In genomic region chr4:46992827-46993473, GRCm38 (mm10) we compare ENCODE assay signal across 9 mouse cellular contexts. TPM values are rescaled to one million over a fixed set of nuclear protein-coding genes. Genes with fewer than 3 reads are reported as not detected.
DNase-seq lines count a peak whose midpoint lies in the region; ATAC-seq and TF ChIP-seq lines count a peak whose summit lies in the region.
"Had no signal": no experiment of that assay in that cellular context is flagged by ENCODE, and none has a peak within 500 bp of the region (broad histone marks: within the 10 kb centered on the region; RNA-seq: fewer than 3 reads in every experiment).

No protein-coding gene starts in this region.

- H3K9ac ChIP-seq in heart, postnatal 0 days (replicated peaks; ENCODE audit: low read depth, low read length) = no peak overlapping the region
- no peak overlapping the region for H3K9ac ChIP-seq in midbrain, embryonic 16.5 days (ENCODE audit: low read depth, low read length)

- no peak overlapping the region for H3K4me2 ChIP-seq in heart, postnatal 0 days (ENCODE audit: low read depth, low read length)
- H3K4me2 ChIP-seq in midbrain, embryonic 16.5 days (ENCODE audit: low read length) = 0 out of 2 replicates have a peak overlapping the region, but pooled peaks have one; percentile 89

- no peak for TF ChIP-seq EP300 in heart, postnatal 0 days (IDR thresholded peaks at IDR 0.05; ENCODE audit: low read depth)

- H3K4me1 ChIP-seq in heart, postnatal 0 days (ENCODE audit: control insufficient read depth, insufficient read depth) = no peaks in the 10 kb centered on the region
- peaks cover 15% of the 10 kb centered on the region for H3K4me1 ChIP-seq in midbrain, embryonic 16.5 days (ENCODE audit: control insufficient read depth, insufficient read depth, low read length)

- H3K27ac ChIP-seq in heart, postnatal 0 days (ENCODE audit: low read depth) = no peak overlapping the region
- H3K27ac ChIP-seq in midbrain, embryonic 16.5 days (ENCODE audit: low read length) = no peak overlapping the region

- no peaks in the 10 kb centered on the region for H3K36me3 ChIP-seq in heart, postnatal 0 days (replicated peaks; ENCODE audit: control insufficient read depth, insufficient read depth, low read length)
- H3K36me3 ChIP-seq in midbrain, embryonic 16.5 days (ENCODE audit: control insufficient read depth, insufficient read depth, low read length) = no peaks in the 10 kb centered on the region
- H3K36me3 ChIP-seq: neural tube, embryonic 13.5 days had no signal

- peak; percentile 17; the same call in 1 of the 2 replicates for ATAC-seq in heart, postnatal 0 days (ENCODE audit: insufficient read depth, low read depth)
- peak; percentile 55; the same call in 1 of the 2 replicates for ATAC-seq in granulocyte monocyte progenitor cell, adult 5-6 weeks (replicated peaks; ENCODE audit: poor library complexity, severe bottlenecking)
- no peak for ATAC-seq in midbrain, embryonic 16.5 days

- TF ChIP-seq CTCF in heart, postnatal 0 days (IDR thresholded peaks at IDR 0.05; ENCODE audit: low read depth) = no peak

- H3K4me3 ChIP-seq in heart, postnatal 0 days (ENCODE audit: low read depth, low read length) = no peak overlapping the region
- H3K4me3 ChIP-seq in midbrain, embryonic 16.5 days (ENCODE audit: low read depth, low read length) = no peak overlapping the region

- DNase-seq in heart, postnatal 0 days (ENCODE audit: low spot score) = peak; percentile 51
- no peak for DNase-seq in heart, adult 11 months
- DNase-seq in urinary bladder, postnatal 25 days (ENCODE audit: low spot score) = peak; percentile 27
- no peak for DNase-seq in urinary bladder, adult 18-20 months (ENCODE audit: low spot score in 2 of 2)
- DNase-seq in left cerebral cortex, postnatal 25 days (ENCODE audit: low spot score in 2 of 2) = no peak
- no peak for DNase-seq in left cerebral cortex, adult 9 months (ENCODE audit: low spot score in 2 of 2)

- H3K9me3 ChIP-seq in heart, postnatal 0 days (replicated peaks; ENCODE audit: control insufficient read depth, low read length) = no peaks in the 10 kb centered on the region
- no peaks in the 10 kb centered on the region for H3K9me3 ChIP-seq in midbrain, embryonic 16.5 days (replicated peaks; ENCODE audit: control insufficient read depth, low read length, poor library complexity, severe bottlenecking)
- H3K9me3 ChIP-seq: neural tube, embryonic 13.5 days had no signal

- H3K27me3 ChIP-seq in heart, postnatal 0 days (ENCODE audit: control insufficient read depth, insufficient read depth, low read length) = peaks cover 64% of the 10 kb centered on the region
- H3K27me3 ChIP-seq in midbrain, embryonic 16.5 days (ENCODE audit: control insufficient read depth, insufficient read depth, low read depth, low read length) = peaks cover 5% of the 10 kb centered on the region; the same call in 1 of the 2 replicates

- intact Hi-C loops in left cerebral cortex, postnatal 25 days (cut with DNase I) = no loop called here

- WGBS in heart, postnatal 0 days = 2% methylated on average over 8 of the region's 8 CpGs
- WGBS in midbrain, embryonic 16.5 days = 6% methylated on average over 8 of the region's 8 CpGs

RNA-seq across cellular contexts. Expression of gene Gabbr2, which starts 1.3 kb away (rescaled TPM):
- 0.39 TPM in 1 of 2 replicates, not detected in the other for total RNA-seq in heart, postnatal 0 days (2014; rRNA removed; ENCODE audit: low replicate concordance)
- 0.03 and 0.07 TPM in 2 replicates for polyA plus RNA-seq in heart, postnatal 0 days (2015; fragmentation: Nextera tagmentation; extraction: Ambion mirVana)
- not detected in 2 replicates for total RNA-seq in granulocyte monocyte progenitor cell, adult 5-6 weeks (2014; fragmentation: Nextera tagmentation)
- total RNA-seq in granulocyte monocyte progenitor cell, adult 5-6 weeks (2017) = not detected in 2 replicates
- 11.3 and 13.9 TPM in 2 replicates for polyA plus RNA-seq in midbrain, embryonic 16.5 days (2015; fragmentation: Nextera tagmentation; extraction: Ambion mirVana)
- total RNA-seq in left cerebral cortex, postnatal 25 days (2021) = 100 to 1,000 TPM; 270 to 276 TPM

Comparison
In these comparisons a context has a peak if more than half of its experiments do, and no peak if none do; other contexts are left out.
1. DNase-seq: peak in heart, postnatal 0 days (single experiment) and urinary bladder, postnatal 25 days (single experiment); none in heart, adult 11 months (single experiment), urinary bladder, adult 18-20 months (0 of 2), left cerebral cortex, postnatal 25 days (0 of 2) and left cerebral cortex, adult 9 months (0 of 2).
2. RNA of gene Gabbr2, which starts 1.3 kb away (total RNA-seq): 270 to 276 TPM in left cerebral cortex, postnatal 25 days; 0.39 TPM in heart, postnatal 0 days and not detected in granulocyte monocyte progenitor cell, adult 5-6 weeks; every median in the first group is over 100 times any median in the second.